Mouse (Mus musculus) bone marrow, adult 2 months (tissue): Measurements from ENCODE around the gene Lrrtm4. TPM values are rescaled to one million over a fixed set of nuclear protein-coding genes. Genes with fewer than 3 reads are reported as not detected.

ENCODE experiments used
- H3K27ac ChIP-seq: fragments of 200-500 bp; 2 replicates; pipeline ENCODE4 v1.5.1; 2012; ENCODE audit warnings: low read depth, mild to moderate bottlenecking, control low read depth, inconsistent platforms, low read length; ENCODE audit not compliant: control insufficient read depth, poor library complexity, insufficient read depth
- H3K4me1 ChIP-seq: fragments of 200-500 bp; 2 replicates; pipeline ENCODE4 v1.6.1; 2011; ENCODE audit warnings: low read length; ENCODE audit not compliant: control insufficient read depth, insufficient read depth
- H3K4me3 ChIP-seq: fragments of 200-500 bp; replicated peaks from 2 replicates; pipeline ENCODE3; 2011; ENCODE audit warnings: mild to moderate bottlenecking, low read depth, low read length, control low read depth; ENCODE audit not compliant: control insufficient read depth
- CTCF ChIP-seq: fragments of 200-500 bp; IDR thresholded peaks from 2 replicates; pipeline ENCODE4 v1.5.1; 2011; ENCODE audit warnings: low read length, control low read depth; ENCODE audit not compliant: control insufficient read depth, insufficient read depth
- POLR2A ChIP-seq: fragments of 200-500 bp; IDR thresholded peaks from 2 replicates; pipeline ENCODE4 v1.6.1; 2011; ENCODE audit warnings: low read depth, mild to moderate bottlenecking, control low read depth, low read length, borderline replicate concordance; ENCODE audit not compliant: control insufficient read depth
- whole genome bisulfite sequencing: fragments of 180-500 bp; shearing (Covaris S2); methylation state at CpG from one replicate; pipeline ENCODE4 v1.1.7; 2018; 5-methylcytosine and 5-hydroxymethylcytosine counted together
- polyA plus RNA-seq: library from polyadenylated mRNA; stranded (reverse); fragments of >200 nt; gene quantifications from 2 replicates; pipeline ENCODE4 v1.2.4, GENCODE M21; 2011; ENCODE audit warnings: low replicate concordance; ENCODE audit not compliant: missing spikeins, insufficient read depth, insufficient read length

Lrrtm4 gene
- polyA plus RNA-seq, 1 experiment = not detected

GRCm38 (mm10) chr6:80105843-80106242 is 87.2 kb downstream of the Lrrtm4 start:
- Histone ChIP-seq H3K27ac (no peak overlapping the region), H3K4me1 (no peaks in the 10 kb centered on the region), H3K4me3 (no peak overlapping the region)
- WGBS = 87% methylated on average over 1 of the region's 1 CpGs
- no peak for TF ChIP-seq POLR2A
- no peak for TF ChIP-seq CTCF

GRCm38 (mm10) chr6:80126419-80126818 is 107.7 kb downstream of the Lrrtm4 start:
- 74% methylated on average over 1 of the region's 1 CpGs for WGBS
- no peak overlapping the region for H3K27ac ChIP-seq

GRCm38 (mm10) chr6:80162585-80162984 is 143.9 kb downstream of the Lrrtm4 start:
- WGBS = 63% methylated on average over 4 of the region's 4 CpGs
- Histone ChIP-seq H3K4me3 (no peak overlapping the region), H3K4me1 (no peaks in the 10 kb centered on the region), H3K27ac (no peak overlapping the region)
- TF ChIP-seq CTCF = no peak
- TF ChIP-seq POLR2A = no peak

More at GRCm38 (mm10) chr6:80126419-80126818, 107.7 kb downstream of the Lrrtm4 start:
- no peak for TF ChIP-seq CTCF
- no peak for TF ChIP-seq POLR2A
- H3K4me1 ChIP-seq = no peaks in the 10 kb centered on the region
- H3K4me3 ChIP-seq = no peak overlapping the region

GRCm38 (mm10) chr6:80181916-80182315 is 163.2 kb downstream of the Lrrtm4 start:
- 88% methylated on average over 1 of the region's 1 CpGs for WGBS
- TF ChIP-seq CTCF = no peak
- TF ChIP-seq POLR2A = no peak
- Histone ChIP-seq H3K27ac (no peak overlapping the region), H3K4me3 (no peak overlapping the region), H3K4me1 (no peaks in the 10 kb centered on the region)

GRCm38 (mm10) chr6:80182353-80182752 is 163.7 kb downstream of the Lrrtm4 start:
- Histone ChIP-seq H3K4me1 (no peaks in the 10 kb centered on the region), H3K4me3 (no peak overlapping the region), H3K27ac (no peak overlapping the region)
- TF ChIP-seq POLR2A (no peak), CTCF (no peak)
- 69% methylated on average over 2 of the region's 2 CpGs for WGBS

GRCm38 (mm10) chr6:80185489-80186113 is 166.9 kb downstream of the Lrrtm4 start:
- TF ChIP-seq POLR2A (no peak), CTCF (no peak)
- WGBS = 78% methylated on average over 6 of the region's 6 CpGs
- H3K27ac ChIP-seq = no peak overlapping the region
- H3K4me3 ChIP-seq = no peak overlapping the region
- H3K4me1 ChIP-seq = no peaks in the 10 kb centered on the region

- TF ChIP-seq CTCF = no peak
- no peak for TF ChIP-seq POLR2A
- H3K27ac ChIP-seq = no peak overlapping the region
- no peak overlapping the region for H3K4me3 ChIP-seq
- H3K4me1 ChIP-seq = no peaks in the 10 kb centered on the region
- WGBS = 76% methylated on average over 1 of the region's 1 CpGs
Measured at GRCm38 (mm10) chr6:80186791-80187190, 168.1 kb downstream of the Lrrtm4 start.

GRCm38 (mm10) chr6:80209476-80209875 is 190.8 kb downstream of the Lrrtm4 start:
- whole genome bisulfite sequencing = 63% methylated on average over 2 of the region's 2 CpGs

GRCm38 (mm10) chr6:80210281-80210680 is 191.6 kb downstream of the Lrrtm4 start:
- H3K4me1 ChIP-seq = no peaks in the 10 kb centered on the region
- no peak overlapping the region for H3K27ac ChIP-seq
- no peak for TF ChIP-seq POLR2A
- TF ChIP-seq CTCF = no peak
- no peak overlapping the region for H3K4me3 ChIP-seq
- 86% methylated on average over 5 of the region's 5 CpGs for WGBS

More at GRCm38 (mm10) chr6:80209476-80209875, 190.8 kb downstream of the Lrrtm4 start:
- H3K27ac ChIP-seq = no peak overlapping the region
- H3K4me1 ChIP-seq = no peaks in the 10 kb centered on the region
- TF ChIP-seq POLR2A = no peak
- TF ChIP-seq CTCF = no peak
- no peak overlapping the region for H3K4me3 ChIP-seq
